Mouse (Mus musculus) brain, adult 10 weeks (tissue): ENCODE data around the gene Olfr1314. TPM values are rescaled to one million over a fixed set of nuclear protein-coding genes. Genes with fewer than 3 reads are reported as not detected.

ENCODE experiments used
- polyA plus RNA-seq: library from polyadenylated mRNA; stranded (reverse); fragments of 350-450 nt; fragmentation: Illumina TruSeq; extraction: RNeasy Lipid Tissue Mini Kit (QIAGEN cat#74804); gene quantifications from one replicate; pipeline ENCODE4 v1.2.3, GENCODE M21; 2015; ENCODE audit warnings: low read depth, low replicate concordance

Gene Olfr1314
- polyA plus RNA-seq = not detected

GRCm38 (mm10) chr2:112096681-112097080 is at the start of gene Olfr1314:
Gene Olfr1314 (minus strand): TSS chr2:112096781.

DNA sequence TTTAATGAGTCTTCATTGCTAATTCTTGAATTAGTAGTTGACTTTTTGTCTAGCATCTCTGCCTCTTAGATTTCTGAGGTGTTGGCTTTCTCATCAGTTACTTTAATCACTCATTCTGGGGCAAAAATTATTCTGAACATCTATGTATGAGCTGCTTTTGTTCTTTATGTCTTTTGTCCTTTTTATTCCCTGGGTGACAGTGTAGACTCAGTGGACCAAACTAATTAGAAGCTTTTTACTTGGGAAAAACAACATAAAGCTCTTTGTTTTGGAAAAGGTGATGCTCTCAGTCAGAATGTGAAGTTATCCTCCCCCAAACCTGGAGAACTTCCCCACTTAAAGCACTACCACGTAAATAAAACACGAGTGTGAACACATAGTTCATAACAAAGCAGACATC is 43.4 kb upstream of the Olfr1314 start, which contains the start of gene Olfr1317:
Gene Olfr1317 (plus strand): TSS at position 301 of the 400 bp plus-strand sequence.

DNA sequence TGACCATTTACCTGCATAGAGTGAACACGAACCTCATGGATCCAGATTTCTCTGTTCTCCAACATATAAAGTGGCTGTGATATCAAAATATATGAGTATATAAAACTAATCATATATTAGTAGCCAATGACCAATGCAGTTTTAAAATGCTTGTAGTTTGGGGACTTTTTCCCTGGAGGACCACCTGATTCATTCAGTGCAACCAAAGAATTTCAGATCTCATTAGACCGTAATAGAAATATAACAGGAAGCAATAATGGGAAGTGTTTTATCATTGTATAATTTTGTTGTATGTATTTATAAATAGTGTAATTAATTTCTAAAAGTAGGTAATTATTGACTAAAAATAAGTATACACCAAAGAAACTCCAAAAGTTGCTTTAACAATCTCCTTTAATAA is 38.3 kb upstream of the Olfr1314 start, which contains the start of gene Olfr1316:
Gene Olfr1316 (minus strand): TSS at position 101 of the 400 bp plus-strand sequence.

DNA sequence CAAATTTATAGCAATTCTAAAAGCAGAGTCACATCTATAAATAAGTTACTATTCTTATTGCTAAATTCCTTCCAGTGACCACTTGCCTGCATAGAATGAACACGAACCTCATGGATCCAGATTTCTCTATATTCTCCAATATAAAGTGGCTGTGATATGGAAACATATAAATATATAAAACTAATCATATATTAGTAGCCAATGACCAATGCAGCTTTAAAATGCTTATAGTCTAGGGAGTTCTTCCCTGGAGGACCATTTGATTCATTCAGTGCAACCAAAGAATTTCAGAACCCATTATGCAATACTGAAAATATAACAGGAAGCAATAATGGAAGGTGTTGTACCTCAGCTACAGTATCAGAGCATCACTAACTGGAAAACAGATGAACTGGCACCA is 18.8 kb upstream of the Olfr1314 start, which contains the start of gene Olfr1315-ps1:
Gene Olfr1315-ps1 (minus strand): TSS at position 101 of the 400 bp plus-strand sequence.

GRCm38 (mm10) chr2:112077743-112078142 is 18.8 kb downstream of the Olfr1314 start, which contains the start of gene Olfr1313:
Gene Olfr1313 (minus strand): TSS chr2:112077843.

DNA sequence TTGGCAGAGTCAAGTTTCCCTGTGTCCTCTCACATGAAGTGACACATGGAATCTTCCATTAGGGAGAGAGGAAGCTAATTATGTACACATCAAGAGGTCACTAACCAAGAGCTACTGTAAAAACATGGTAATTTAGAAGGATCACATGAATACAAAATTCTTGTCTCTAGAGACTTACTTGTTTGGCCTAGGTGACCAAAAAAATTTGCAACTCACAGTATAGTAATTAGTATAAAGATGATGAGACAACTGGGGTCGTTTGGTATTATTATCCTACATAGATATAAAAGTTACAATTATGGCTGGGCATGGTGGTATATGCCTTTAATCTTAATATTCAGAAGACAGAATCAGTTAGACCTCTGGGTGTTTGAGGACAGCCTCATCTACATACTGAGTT is 46.4 kb downstream of the Olfr1314 start, which contains the start of gene Olfr1312:
Gene Olfr1312 (minus strand): TSS at position 101 of the 400 bp plus-strand sequence.

Other genes starting within 250 kb of the Olfr1314 start
- not detected for gene Olfr1305, start 219.6 kb downstream of the Olfr1314 start, polyA plus RNA-seq
- not detected for gene Olfr1306, start 180.5 kb downstream of the Olfr1314 start, polyA plus RNA-seq
- not detected for gene Olfr1307, start 147.3 kb downstream of the Olfr1314 start, polyA plus RNA-seq
- not detected for gene Olfr1308, start 131.8 kb downstream of the Olfr1314 start, polyA plus RNA-seq
- not detected for gene Olfr1309, start 106.5 kb downstream of the Olfr1314 start, polyA plus RNA-seq
- not detected for gene Olfr1310, start 84.1 kb downstream of the Olfr1314 start, polyA plus RNA-seq
- not detected for gene Olfr1311, start 72.4 kb downstream of the Olfr1314 start, polyA plus RNA-seq
- gene Olfr1312, start 46.5 kb downstream of the Olfr1314 start, polyA plus RNA-seq = not detected
- gene Olfr1313, start 18.9 kb downstream of the Olfr1314 start, polyA plus RNA-seq = not detected
- gene Olfr1315-ps1, start 18.7 kb upstream of the Olfr1314 start, polyA plus RNA-seq = not detected
- gene Olfr1316, start 38.2 kb upstream of the Olfr1314 start, polyA plus RNA-seq = not detected
- not detected for gene Olfr1317, start 43.5 kb upstream of the Olfr1314 start, polyA plus RNA-seq
- not detected for gene Olfr1318, start 57.4 kb upstream of the Olfr1314 start, polyA plus RNA-seq
- 120 TPM for gene Lpcat4, start 142.7 kb upstream of the Olfr1314 start, polyA plus RNA-seq
- not detected for gene Nutm1, start 162.5 kb upstream of the Olfr1314 start, polyA plus RNA-seq
- 93.6 TPM for gene Nop10, start 165.1 kb upstream of the Olfr1314 start, polyA plus RNA-seq
- 75.7 TPM for gene Slc12a6, start 169.0 kb upstream of the Olfr1314 start, polyA plus RNA-seq
- gene Gm21985, start 169.5 kb upstream of the Olfr1314 start, polyA plus RNA-seq = 1.1 TPM